Comparison of ENCODE assay signal across 9 mouse cellular contexts in the genomic region with DNA sequence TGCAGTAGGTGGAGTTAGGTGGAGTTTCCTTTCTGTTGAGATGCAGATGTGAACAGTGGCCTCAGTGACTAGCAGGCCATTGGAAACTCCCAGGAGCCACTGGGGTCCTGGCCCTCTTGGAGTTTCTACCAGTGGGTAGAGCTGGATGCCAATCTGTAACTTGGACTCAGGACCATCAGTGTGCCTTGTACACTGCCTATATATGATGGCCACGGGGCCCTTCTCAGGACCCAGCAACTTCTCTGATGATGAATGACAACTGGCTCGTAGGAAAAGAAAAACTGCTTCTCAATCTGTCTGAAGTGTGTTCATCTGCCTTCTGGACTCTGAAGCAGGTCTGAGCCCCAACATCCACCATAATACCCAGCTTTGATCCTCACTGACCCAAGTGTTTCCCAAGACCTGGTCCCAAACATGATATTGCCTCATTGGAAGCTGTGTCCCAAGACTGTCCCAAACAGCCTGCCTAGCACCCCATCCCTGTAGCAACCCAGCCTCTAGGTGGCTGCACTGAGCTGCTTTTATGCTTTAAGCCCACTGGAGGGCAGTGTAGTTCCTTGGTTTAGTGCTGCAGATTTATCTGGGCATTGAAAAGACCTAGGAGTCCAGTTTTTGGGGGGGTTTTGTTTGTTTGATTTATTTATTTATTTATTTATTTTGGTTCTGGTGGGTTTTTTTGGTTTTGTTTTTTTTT. TPM values are rescaled to one million over a fixed set of nuclear protein-coding genes. Genes with fewer than 3 reads are reported as not detected.
DNase-seq lines count a peak whose midpoint lies in the region; ATAC-seq and TF ChIP-seq lines count a peak whose summit lies in the region.
"Had no signal": no experiment of that assay in that cellular context is flagged by ENCODE, and none has a peak within 500 bp of the region (broad histone marks: within the 10 kb centered on the region; RNA-seq: fewer than 3 reads in every experiment).

No protein-coding gene starts in this region.

- H3K36me3 ChIP-seq in heart, embryonic 10.5 days = peaks cover 30% of the 10 kb centered on the region
- peaks cover 27% of the 10 kb centered on the region for H3K36me3 ChIP-seq in kidney, embryonic 16.5 days (ENCODE audit: insufficient read depth, low read length)
- peaks cover 32% of the 10 kb centered on the region for H3K36me3 ChIP-seq in myocyte (ENCODE audit: control insufficient read depth, insufficient read depth)
- H3K36me3 ChIP-seq in splenic B cell, adult 2 months (ENCODE audit: control insufficient read depth, insufficient read depth, low read length, poor library complexity, severe bottlenecking) = peaks cover 15% of the 10 kb centered on the region

- H3K4me2 ChIP-seq in kidney, embryonic 16.5 days (replicated peaks; ENCODE audit: low read depth, low read length) = no peak overlapping the region
- no peak overlapping the region for H3K4me2 ChIP-seq in myocyte (ENCODE audit: low read depth)

- H3K27me3 ChIP-seq in heart, embryonic 10.5 days (ENCODE audit: insufficient read depth, poor library complexity, severe bottlenecking) = no peaks in the 10 kb centered on the region
- no peaks in the 10 kb centered on the region for H3K27me3 ChIP-seq in kidney, embryonic 16.5 days (ENCODE audit: insufficient read depth, low read length)
- H3K27me3 ChIP-seq in myocyte (ENCODE audit: control insufficient read depth, insufficient read depth, insufficient read length) = no peaks in the 10 kb centered on the region
- no peaks in the 10 kb centered on the region for H3K27me3 ChIP-seq in splenic B cell, adult 2 months (ENCODE audit: control insufficient read depth, insufficient read depth, low read length, poor library complexity, severe bottlenecking)

- no peaks in the 10 kb centered on the region for H3K4me1 ChIP-seq in bone marrow macrophage, adult 2 months (ENCODE audit: control insufficient read depth, insufficient read depth, low read length)
- H3K4me1 ChIP-seq in heart, embryonic 10.5 days = peaks cover 12% of the 10 kb centered on the region; the same call in 1 of the 2 replicates
- H3K4me1 ChIP-seq in kidney, embryonic 16.5 days (ENCODE audit: insufficient read depth, low read length) = 0 out of 2 replicates have a peak, but pooled peaks cover 2% of the 10 kb centered on the region

- H3K27ac ChIP-seq in bone marrow macrophage, adult 2 months (ENCODE audit: insufficient read depth, low read depth, low read length) = no peak overlapping the region
- H3K27ac ChIP-seq in heart, embryonic 10.5 days = no peak overlapping the region
- no peak overlapping the region for H3K27ac ChIP-seq in kidney, embryonic 16.5 days (ENCODE audit: low read length)

- TF ChIP-seq CTCF in bone marrow macrophage, adult 2 months (IDR thresholded peaks at IDR 0.05; ENCODE audit: low read depth, low read length) = peak; percentile 99

- DNase-seq in CD4-positive, CD25-positive, alpha-beta regulatory T cell, adult 2 months (ENCODE audit: low read depth, low spot score) = peak; percentile 86
- DNase-seq in heart, embryonic 10.5 days (ENCODE audit: low spot score) = peak; percentile 81
- peak; percentile 62 for DNase-seq in liver
- peak; percentile 83 for DNase-seq in splenic B cell, adult 2 months (ENCODE audit: low read depth, low spot score)

- H3K4me3 ChIP-seq in bone marrow macrophage, adult 2 months (ENCODE audit: insufficient read depth, low read length) = no peak overlapping the region
- H3K4me3 ChIP-seq in heart, embryonic 10.5 days = no peak overlapping the region
- no peak overlapping the region for H3K4me3 ChIP-seq in kidney, embryonic 16.5 days (ENCODE audit: low read length)
- no peak overlapping the region for H3K4me3 ChIP-seq in myocyte
- H3K4me3 ChIP-seq: erythroblast, embryonic 14.5 days had no signal

- no peaks in the 10 kb centered on the region for H3K79me2 ChIP-seq in myocyte (ENCODE audit: control insufficient read depth, insufficient read depth)

- no peak for TF ChIP-seq POLR2A in bone marrow macrophage, adult 2 months (IDR thresholded peaks at IDR 0.05; ENCODE audit: borderline replicate concordance, low read depth, low read length)
- TF ChIP-seq POLR2A in myocyte (IDR thresholded peaks at IDR 0.05; ENCODE audit: insufficient read length, low read depth) = no peak

- no peaks in the 10 kb centered on the region for H3K9me3 ChIP-seq in heart, embryonic 10.5 days
- H3K9me3 ChIP-seq in kidney, embryonic 16.5 days (ENCODE audit: low read length) = no peaks in the 10 kb centered on the region

- no peak overlapping the region for H3K9ac ChIP-seq in kidney, embryonic 16.5 days (replicated peaks; ENCODE audit: low read length)

- no peak overlapping the region for H3ac ChIP-seq in myocyte (ENCODE audit: control insufficient read depth, insufficient read length)

- 79% methylated on average over 2 of the region's 2 CpGs for WGBS in heart, embryonic 10.5 days
- WGBS in kidney, embryonic 16.5 days = 93% methylated on average over 2 of the region's 2 CpGs

- peak; percentile 88 for ATAC-seq in erythroblast, adult 5-6 weeks (replicated peaks; ENCODE audit: low FRiP score, poor library complexity, severe bottlenecking)
- peak; percentile 76 for ATAC-seq in kidney, embryonic 16.5 days (ENCODE audit: low FRiP score, low TSS enrichment)

TF ChIP-seq in myocyte, 11 proteins besides CTCF, POLR2A, EP300 and RAD21:
- TF ChIP-seq E2F4 (IDR thresholded peaks at IDR 0.05; ENCODE audit: insufficient read depth) (no peak), POLR2AphosphoS2 (IDR thresholded peaks at IDR 0.05; ENCODE audit: insufficient read length, low read depth) (peak; percentile 46)
TF ChIP-seq in myocyte: peak in this region for 1.

RNA-seq across cellular contexts. Expression of a gene that starts 40.9 kb away (rescaled TPM):
- 216 and 219 TPM in 2 replicates for polyA plus RNA-seq in bone marrow macrophage, adult 2 months (2012; ENCODE audit: insufficient read depth, insufficient read length, missing spikeins)
- total RNA-seq in erythroblast, adult 5-6 weeks (2015; ENCODE audit: low replicate concordance) = 4.8 and 7.7 TPM in 2 replicates
- 11.0 and 15.6 TPM in 2 replicates for total RNA-seq in erythroblast, adult 5-6 weeks (2017; ENCODE audit: low replicate concordance)
- 193 and 231 TPM in 2 replicates for polyA plus RNA-seq in heart, embryonic 10.5 days (2016; fragmentation: Nextera tagmentation; extraction: Ambion mirVana)
- polyA plus RNA-seq in kidney, embryonic 16.5 days (2015; fragmentation: Nextera tagmentation; extraction: Ambion mirVana) = 248 and 269 TPM in 2 replicates
- polyA plus RNA-seq in myocyte (2012; fragmentation: generic; extraction: Trizol) = 86.6 TPM

RNA-seq across cellular contexts. Expression of a gene that starts 59.9 kb away (rescaled TPM):
- 110 and 119 TPM in 2 replicates for polyA plus RNA-seq in bone marrow macrophage, adult 2 months (2012; ENCODE audit: insufficient read depth, insufficient read length, missing spikeins)
- 24.6 and 26.3 TPM in 2 replicates for total RNA-seq in erythroblast, adult 5-6 weeks (2015; ENCODE audit: low replicate concordance)
- total RNA-seq in erythroblast, adult 5-6 weeks (2017; ENCODE audit: low replicate concordance) = 36.0 and 48.6 TPM in 2 replicates
- 24.2 and 31.6 TPM in 2 replicates for polyA plus RNA-seq in heart, embryonic 10.5 days (2016; fragmentation: Nextera tagmentation; extraction: Ambion mirVana)
- polyA plus RNA-seq in kidney, embryonic 16.5 days (2015; fragmentation: Nextera tagmentation; extraction: Ambion mirVana) = 26.2 and 26.9 TPM in 2 replicates
- 29.0 TPM for polyA plus RNA-seq in myocyte (2012; fragmentation: generic; extraction: Trizol)
